Mouse (Mus musculus) forebrain, embryonic 13.5 days (tissue): ENCODE data around the gene Ier3. TPM values are rescaled to one million over a fixed set of nuclear protein-coding genes. Genes with fewer than 3 reads are reported as not detected.

ENCODE experiments used
- ATAC-seq: fragments of 200-750 bp; cut with Nextera tagmentation; 2 replicates; pipeline ENCODE4 v1.8.0; 2017
- H3K27ac ChIP-seq: fragments of 300-500 bp; sonication (generic); 2 replicates; pipeline ENCODE4 v1.5.1; 2015; ENCODE audit warnings: inconsistent platforms, mild to moderate bottlenecking, moderate library complexity
- H3K27me3 ChIP-seq: fragments of 300-500 bp; sonication (generic); 2 replicates; pipeline ENCODE4 v1.6.1; 2015; ENCODE audit warnings: mild to moderate bottlenecking, inconsistent platforms
- H3K36me3 ChIP-seq: fragments of 300-500 bp; sonication (generic); 2 replicates; pipeline ENCODE4 v1.6.1; 2015; ENCODE audit warnings: mild to moderate bottlenecking, inconsistent platforms; ENCODE audit not compliant: poor library complexity, severe bottlenecking
- H3K4me1 ChIP-seq: fragments of 300-500 bp; sonication (generic); 2 replicates; pipeline ENCODE4 v1.6.1; 2015; ENCODE audit warnings: inconsistent platforms
- H3K4me2 ChIP-seq: fragments of 300-500 bp; sonication (generic); 2 replicates; pipeline ENCODE4 v1.6.1; 2015; ENCODE audit warnings: inconsistent platforms, mild to moderate bottlenecking, moderate library complexity
- H3K4me3 ChIP-seq: fragments of 300-500 bp; sonication (generic); 2 replicates; pipeline ENCODE4 v1.5.1; 2015; ENCODE audit warnings: mild to moderate bottlenecking, inconsistent platforms
- H3K9ac ChIP-seq: fragments of 300-500 bp; sonication (generic); 2 replicates; pipeline ENCODE4 v1.6.1; 2015; ENCODE audit warnings: mild to moderate bottlenecking, inconsistent platforms
- H3K9me3 ChIP-seq: fragments of 300-500 bp; sonication (generic); replicated peaks from 2 replicates; pipeline ENCODE4 v1.6.1; 2016; ENCODE audit warnings: inconsistent platforms
- WGBS: fragments of 180-500 bp; shearing (Covaris S2); methylation state at CpG from one replicate; pipeline ENCODE4 v1.1.7; 2015; 5-methylcytosine and 5-hydroxymethylcytosine counted together
- microRNA-seq: library from miRNA; unstranded; fragments of <30 nt; microRNA quantifications from one replicate; pipeline ENCODE4, GENCODE M21; 2016
- polyA plus RNA-seq: library from polyadenylated mRNA; unstranded; fragments of >200 nt; fragmentation: Nextera tagmentation; extraction: Ambion mirVana; gene quantifications from 2 replicates; pipeline ENCODE4 v1.2.1, GENCODE M21; 2015

Gene Ier3
- polyA plus RNA-seq, 1 experiment from 2014 or later, result 5.2 TPM

GRCm38 (mm10) chr17:35870884-35871696 is 49.6 kb downstream of the Ier3 start:
- Histone ChIP-seq H3K27me3 (no peaks in the 10 kb centered on the region), H3K27ac (peak overlapping the region; percentile 21; the same call in 1 of the 2 replicates), H3K4me1 (peaks cover 68% of the 10 kb centered on the region), H3K4me2 (peak overlapping the region; percentile 100), H3K4me3 (peak overlapping the region; percentile 77; the same call in 1 of the 2 replicates), H3K9ac (peak overlapping the region; percentile 91), H3K9me3 (peaks cover 4% of the 10 kb centered on the region; the same call in 1 of the 2 replicates), H3K36me3 (peaks cover 46% of the 10 kb centered on the region)
- WGBS, result 94% methylated on average over 8 of the region's 8 CpGs
- no peak for ATAC-seq

Small RNA genes within 50 kb of the gene (microRNA-seq; reads per million reads assigned to microRNA genes)
- gene Gm28033, result not detected

Other genes starting within 250 kb of the Ier3 start
- not detected in 2 replicates for gene Sfta2, start 220.1 kb upstream of the Ier3 start, polyA plus RNA-seq
- not detected in 2 replicates for gene Gm9573, start 195.0 kb upstream of the Ier3 start, polyA plus RNA-seq
- gene Mucl3, start 178.0 kb upstream of the Ier3 start, polyA plus RNA-seq, result 0.06 TPM in 1 of 2 replicates, not detected in the other
- gene Vars2, start 154.1 kb upstream of the Ier3 start, polyA plus RNA-seq, result 12.7 and 17.0 TPM in 2 replicates
- 36.3 and 42.6 TPM in 2 replicates for gene Gtf2h4, start 147.9 kb upstream of the Ier3 start, polyA plus RNA-seq
- gene Ddr1, start 117.1 kb upstream of the Ier3 start, polyA plus RNA-seq, result 153 and 169 TPM in 2 replicates
- 57.0 and 57.7 TPM in 2 replicates for gene Flot1, start 1.5 kb downstream of the Ier3 start, polyA plus RNA-seq
- gene Tubb5, start 16.6 kb downstream of the Ier3 start, polyA plus RNA-seq, result 1,790 and 1,841 TPM in 2 replicates
- 15.1 and 18.4 TPM in 2 replicates for gene Mdc1, start 19.8 kb downstream of the Ier3 start, polyA plus RNA-seq
- 41.3 and 47.9 TPM in 2 replicates for gene Nrm, start 39.6 kb downstream of the Ier3 start, polyA plus RNA-seq
- 20.9 and 22.7 TPM in 2 replicates for gene Ppp1r18, start 43.9 kb downstream of the Ier3 start, polyA plus RNA-seq
- 38.6 and 39.9 TPM in 2 replicates for gene Dhx16, start 58.1 kb downstream of the Ier3 start, polyA plus RNA-seq
- 31.6 and 36.6 TPM in 2 replicates for gene 2310061I04Rik, start 75.7 kb downstream of the Ier3 start, polyA plus RNA-seq
- 331 and 355 TPM in 2 replicates for gene Atat1, start 88.4 kb downstream of the Ier3 start, polyA plus RNA-seq
- 57.1 and 62.2 TPM in 2 replicates for gene Mrps18b, start 94.7 kb downstream of the Ier3 start, polyA plus RNA-seq
- gene Ppp1r10, start 94.8 kb downstream of the Ier3 start, polyA plus RNA-seq, result 51.8 and 52.2 TPM in 2 replicates
- gene Abcf1, start 148.1 kb downstream of the Ier3 start, polyA plus RNA-seq, result 108 and 120 TPM in 2 replicates
- gene Gnl1, start 158.2 kb downstream of the Ier3 start, polyA plus RNA-seq, result 50.1 and 54.4 TPM in 2 replicates
- gene Prr3, start 158.6 kb downstream of the Ier3 start, polyA plus RNA-seq, result 62.7 and 70.0 TPM in 2 replicates
- gene H2-T24, start 198.9 kb downstream of the Ier3 start, polyA plus RNA-seq, result 6.3 and 6.5 TPM in 2 replicates
- gene H2-T23, start 211.2 kb downstream of the Ier3 start, polyA plus RNA-seq, result 5.6 and 5.7 TPM in 2 replicates
- 4.0 TPM in 2 replicates for gene H2-T22, start 221.1 kb downstream of the Ier3 start, polyA plus RNA-seq
- gene Gm6034, start 221.3 kb downstream of the Ier3 start, polyA plus RNA-seq, result not detected in 2 replicates
- gene Gm11127, start 236.7 kb downstream of the Ier3 start, polyA plus RNA-seq, result not detected in 2 replicates